Mouse (Mus musculus) brain, embryonic 18.5 days (tissue): ENCODE results near the gene Slc39a1.
A peak's percentile ranks its signal among the peaks of the same experiment; 100 is the strongest.
"Not testable (repeated sequence)": the region's sequence is repeated elsewhere in the genome, so short reads cannot be mapped to it uniquely, and the experiment has no call there.

Source experiments
- DNase-seq: peaks from one replicate; pipeline ENCODE4 v3.0.0-alpha.2; 2012; ENCODE audit warnings: low read depth, low spot score

Gene Slc39a1

GRCm38 (mm10) chr3:90265932-90266741, 18.2 kb downstream of the Slc39a1 start:
- no peak for DNase-seq

- no peak for DNase-seq
Observed at GRCm38 (mm10) chr3:90266901-90267775, 19.2 kb downstream of the Slc39a1 start.

GRCm38 (mm10) chr3:90268190-90268589, 20.2 kb downstream of the Slc39a1 start:
- no peak for DNase-seq

- DNase-seq, result no peak
Observed at GRCm38 (mm10) chr3:90268971-90269370, 21.0 kb downstream of the Slc39a1 start.

- DNase-seq, result no peak
Observed at GRCm38 (mm10) chr3:90270784-90271183, 22.8 kb downstream of the Slc39a1 start.

GRCm38 (mm10) chr3:90272170-90272569, 24.2 kb downstream of the Slc39a1 start:
- DNase-seq, result no peak

- DNase-seq, result no peak
Observed at GRCm38 (mm10) chr3:90273855-90274254, 25.9 kb downstream of the Slc39a1 start.

GRCm38 (mm10) chr3:90275286-90275685, 27.3 kb downstream of the Slc39a1 start:
- DNase-seq, result no peak

- DNase-seq, result no peak
Observed at GRCm38 (mm10) chr3:90276858-90277257, 28.9 kb downstream of the Slc39a1 start.

- no peak for DNase-seq
Observed at GRCm38 (mm10) chr3:90277793-90278192, 29.8 kb downstream of the Slc39a1 start.

GRCm38 (mm10) chr3:90278211-90278610, 30.2 kb downstream of the Slc39a1 start:
- no peak for DNase-seq

GRCm38 (mm10) chr3:90279216-90279615, 31.2 kb downstream of the Slc39a1 start:
- DNase-seq, result no peak

GRCm38 (mm10) chr3:90279743-90280142, 31.8 kb downstream of the Slc39a1 start:
- DNase-seq, result no peak

GRCm38 (mm10) chr3:90280708-90281107, 32.7 kb downstream of the Slc39a1 start:
- no peak for DNase-seq

GRCm38 (mm10) chr3:90284150-90284549, 36.2 kb downstream of the Slc39a1 start:
- DNase-seq, result no peak

GRCm38 (mm10) chr3:90289403-90289802, 41.4 kb downstream of the Slc39a1 start:
- not testable (repeated sequence) for DNase-seq

- no peak for DNase-seq
Observed at GRCm38 (mm10) chr3:90290602-90291001, 42.6 kb downstream of the Slc39a1 start.

- no peak for DNase-seq
Observed at GRCm38 (mm10) chr3:90291982-90292344, 44.0 kb downstream of the Slc39a1 start.

GRCm38 (mm10) chr3:90292345-90293275, 44.6 kb downstream of the Slc39a1 start, which contains the start of gene Gatad2b:
Gene Gatad2b (plus strand): TSS chr3:90293178.
- peak; percentile 100 for DNase-seq

- no peak for DNase-seq
Observed at GRCm38 (mm10) chr3:90293352-90294063, 45.5 kb downstream of the Slc39a1 start.

GRCm38 (mm10) chr3:90294064-90294440, 46.1 kb downstream of the Slc39a1 start:
- DNase-seq, result no peak
